Mouse (Mus musculus): ENCODE data around the gene Rab3d.
A peak's percentile ranks its signal among the peaks of the same experiment; 100 is the strongest.
"Not testable (repeated sequence)": the region's sequence is repeated elsewhere in the genome, so short reads cannot be mapped to it uniquely, and the experiment has no call there.

The Rab3d gene

DNA sequence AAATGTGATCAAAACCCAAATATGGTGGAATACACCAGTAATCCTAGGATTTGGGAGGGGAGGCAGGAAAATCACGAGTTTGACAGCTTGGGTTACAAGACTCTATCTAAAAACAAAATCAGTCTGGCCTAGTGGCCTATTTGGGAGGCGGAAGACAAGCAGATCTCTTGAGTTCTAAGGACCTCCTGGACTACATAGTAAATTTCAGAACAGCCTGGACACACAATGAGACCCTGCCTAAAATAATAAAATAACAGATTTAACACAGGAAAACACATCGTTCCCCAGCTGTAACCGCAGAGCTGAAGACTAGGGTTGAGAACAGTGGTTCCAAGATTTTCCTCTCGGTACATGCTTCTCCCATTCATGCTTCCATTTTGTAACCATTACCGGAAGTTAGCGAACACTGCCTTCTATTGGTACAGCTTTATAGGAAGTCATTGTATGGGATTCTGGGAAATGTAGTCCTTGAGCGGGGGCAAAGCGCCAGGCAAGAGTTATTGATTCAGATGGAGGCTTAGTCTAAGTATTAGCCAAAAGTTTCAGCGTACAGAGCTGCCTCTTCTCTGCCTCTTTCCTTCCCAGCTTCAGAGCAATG, 16.7 kb downstream of the Rab3d start:
- DNase-seq: peak; percentile 35

DNA sequence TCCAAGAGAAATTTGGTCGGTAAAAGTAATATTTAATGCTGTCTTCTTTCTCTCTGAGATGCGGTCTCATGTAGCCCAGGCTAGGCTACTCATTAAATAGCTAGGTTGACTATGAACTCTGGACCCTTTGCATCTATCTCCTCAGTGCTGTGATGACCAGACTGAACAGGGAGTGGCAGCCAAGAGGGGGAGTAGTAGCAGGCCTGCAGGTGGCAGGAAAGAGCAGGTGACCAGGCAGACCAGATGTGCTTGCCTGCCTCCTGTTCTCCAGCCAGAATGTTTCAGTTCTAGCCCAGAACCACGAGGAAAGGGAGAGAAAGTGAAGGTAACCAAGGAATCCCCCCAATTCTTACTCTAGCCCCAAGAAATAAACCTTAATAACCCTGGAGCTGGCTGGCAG, 28.8 kb downstream of the Rab3d start:
- no peak for DNase-seq

DNA sequence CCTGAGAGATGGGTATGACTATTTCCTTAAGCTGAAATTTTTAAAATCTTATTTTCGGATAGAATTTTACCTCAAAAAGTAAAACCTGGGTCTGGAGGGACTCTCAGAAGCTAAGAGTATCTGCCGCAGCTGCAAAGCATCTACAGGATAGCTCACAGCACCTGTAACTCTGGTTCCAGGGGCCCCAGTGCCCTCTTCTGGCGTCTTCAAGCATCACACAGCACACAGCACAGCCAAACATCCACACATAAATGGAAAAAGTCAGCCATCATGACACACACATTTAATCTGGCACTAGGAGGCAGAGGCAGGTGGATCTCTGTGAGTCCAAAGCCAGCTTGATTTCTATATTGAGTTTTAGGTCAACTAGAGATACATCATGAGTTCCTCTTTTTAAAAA, 41.4 kb downstream of the Rab3d start:
- no peak for DNase-seq

DNA sequence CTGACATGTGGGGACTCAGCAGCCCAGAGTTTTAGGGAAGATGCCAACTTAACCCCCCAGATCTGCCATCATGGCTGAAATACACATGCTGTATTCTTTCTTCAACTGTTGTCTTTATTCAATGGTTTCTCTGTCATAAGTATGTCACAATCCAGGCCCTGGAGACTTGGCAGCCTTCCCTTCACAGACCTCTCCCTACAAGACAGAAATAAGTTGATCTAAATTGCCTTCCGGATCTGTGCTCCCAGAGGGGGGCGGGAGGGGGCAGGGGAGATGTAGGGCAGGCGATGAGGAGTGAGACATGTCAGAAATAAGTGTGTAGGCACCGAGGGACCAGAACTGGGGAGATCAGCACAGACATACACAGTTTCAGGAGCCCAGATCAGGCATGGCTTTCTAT, 45.8 kb downstream of the Rab3d start:
- DNase-seq: no peak

DNA sequence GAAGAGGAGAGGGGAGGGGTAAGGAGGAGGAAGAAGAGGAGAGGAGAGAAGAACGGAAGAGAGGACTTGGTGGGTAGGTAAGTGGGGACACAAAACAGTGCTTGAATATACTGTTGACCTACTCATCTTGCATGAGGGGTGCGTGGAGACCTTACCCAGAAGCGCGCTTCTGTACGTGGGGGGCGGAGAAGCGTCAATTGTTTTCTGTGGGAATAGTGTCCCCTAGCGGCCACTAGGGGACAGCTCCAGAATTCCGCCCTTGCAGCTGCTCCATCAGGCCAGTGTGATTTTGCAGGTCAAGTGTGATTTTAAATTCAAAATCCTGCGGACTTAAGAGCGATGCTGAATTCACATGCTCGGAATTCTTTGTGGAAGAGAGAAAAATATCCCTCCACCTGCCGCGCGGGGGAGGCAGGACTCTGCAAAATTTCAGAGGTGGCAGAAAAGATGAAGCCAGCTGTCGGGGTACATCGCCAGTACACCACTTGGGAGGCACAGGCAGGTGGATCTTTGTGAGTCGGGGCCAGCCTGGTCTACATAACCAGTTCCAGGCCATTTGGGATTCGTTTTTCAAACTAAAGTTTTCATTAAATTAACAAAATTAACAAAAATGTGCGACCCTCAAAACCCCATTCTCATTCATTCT, 47.0 kb downstream of the Rab3d start:
- DNase-seq: peak; percentile 54

DNA sequence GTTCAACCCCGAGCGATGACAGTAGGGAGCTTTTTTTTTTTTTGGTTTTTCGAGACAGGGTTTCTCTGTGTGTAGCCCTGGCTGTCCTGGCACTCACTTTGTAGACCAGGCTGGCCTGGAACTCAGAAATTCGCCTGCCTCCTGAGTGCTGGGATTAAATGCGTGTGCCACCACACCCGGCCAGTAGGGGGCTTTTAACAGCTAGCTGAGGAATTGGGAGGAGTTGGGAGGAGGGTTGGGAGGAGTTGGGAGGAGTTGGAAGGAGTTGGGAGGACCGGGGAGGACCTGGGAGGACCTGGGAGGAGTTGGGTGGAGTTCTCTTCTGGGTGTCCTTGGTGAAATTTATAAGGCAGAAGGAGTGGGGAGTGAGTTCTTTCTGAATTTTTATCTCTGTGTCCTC, 48.7 kb downstream of the Rab3d start:
- peak; percentile 47 for DNase-seq

DNA sequence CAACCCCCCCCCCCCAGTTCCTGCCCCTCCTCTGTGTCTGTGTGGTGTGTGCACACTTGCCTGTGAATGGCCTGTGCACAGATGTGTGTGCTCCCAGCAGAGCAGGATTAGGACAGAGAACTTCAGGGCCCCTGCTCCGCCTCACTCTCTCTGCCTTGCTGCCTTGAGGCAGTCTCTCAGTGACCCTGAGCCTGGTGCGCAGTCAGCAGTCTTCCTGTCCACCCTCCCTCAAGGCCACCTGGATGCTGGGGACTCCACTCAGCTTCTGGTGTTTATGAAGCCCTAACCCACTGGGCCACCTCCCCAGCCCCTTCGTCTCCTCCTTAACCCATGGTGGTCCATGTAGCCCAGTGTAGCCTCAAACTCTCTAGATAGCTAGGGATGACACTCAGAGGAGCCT, 50.3 kb downstream of the Rab3d start:
- no peak for DNase-seq

DNA sequence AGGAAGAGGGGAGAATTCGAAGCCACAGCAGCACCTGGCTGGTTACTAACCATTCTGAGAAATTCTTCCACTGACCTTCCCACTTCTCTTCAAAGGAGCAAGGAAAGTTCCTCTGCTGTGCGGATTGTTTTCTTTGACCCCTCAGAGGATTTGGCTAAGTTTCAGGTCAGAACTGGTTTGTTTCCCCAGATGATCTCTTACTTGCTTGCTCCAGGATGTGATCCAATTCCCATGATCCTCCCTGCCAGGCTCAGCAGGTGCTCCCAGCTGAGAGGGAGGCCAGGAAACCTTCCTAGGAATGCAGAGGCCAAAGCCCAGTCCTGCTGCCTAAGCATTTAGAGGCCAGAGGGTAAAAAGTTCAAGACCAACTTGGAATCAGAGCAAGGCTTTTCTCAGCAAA, 51.4 kb downstream of the Rab3d start:
- DNase-seq: no peak

DNA sequence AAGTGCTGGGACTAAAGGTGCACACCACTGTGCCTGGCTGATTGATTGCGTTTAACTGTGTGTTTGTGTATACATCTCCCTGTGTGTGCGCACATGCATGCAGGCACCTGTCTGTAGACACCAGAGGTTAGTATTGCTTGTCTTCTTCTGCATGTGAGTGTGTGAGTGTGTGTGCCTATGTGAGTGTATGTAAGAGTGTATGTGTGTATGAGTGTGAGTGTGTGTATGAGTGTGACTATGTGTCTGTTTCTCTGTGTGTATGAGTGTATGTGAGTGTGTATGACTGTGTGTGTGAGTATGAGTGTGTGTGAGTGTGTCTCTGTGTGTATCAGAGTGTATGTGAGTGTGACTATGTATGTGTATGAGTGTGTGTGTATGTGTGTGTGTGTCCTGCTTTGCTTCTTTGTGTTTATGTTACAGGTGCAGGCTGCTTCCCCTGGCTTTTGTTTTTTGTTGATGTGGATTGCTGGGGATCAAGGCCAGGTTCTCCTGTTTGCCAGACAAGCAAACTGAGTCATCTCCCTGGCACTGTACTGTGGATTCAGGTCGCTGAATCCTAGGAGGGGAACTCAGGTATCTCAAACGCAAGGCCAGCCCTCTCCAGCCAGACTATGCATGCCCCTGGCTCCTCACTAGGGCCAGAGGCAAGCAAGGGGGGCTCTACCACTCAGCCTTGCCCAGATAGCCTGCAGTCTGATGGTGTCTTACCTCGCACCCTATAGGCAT, 52.2 kb downstream of the Rab3d start:
- DNase-seq: no peak

DNA sequence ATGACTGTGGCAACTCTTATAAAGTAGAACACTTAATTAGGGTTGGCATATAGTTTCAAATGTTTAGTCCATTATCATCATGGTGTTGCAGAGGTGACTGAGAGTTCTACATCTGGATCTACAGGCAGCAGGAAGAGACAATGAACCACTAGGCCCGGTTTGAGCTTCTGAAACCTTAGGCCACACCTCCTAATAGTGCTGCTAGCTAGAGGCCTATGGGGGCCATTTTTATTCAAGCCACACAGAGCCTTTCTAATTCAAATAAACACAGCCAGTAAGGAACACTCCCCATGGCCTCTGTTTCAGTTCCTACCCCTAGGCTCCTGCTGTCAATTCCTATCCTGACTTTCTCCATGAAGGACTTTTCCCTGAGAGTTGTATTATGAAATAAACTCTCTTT, 55.8 kb downstream of the Rab3d start:
- DNase-seq: no peak

DNA sequence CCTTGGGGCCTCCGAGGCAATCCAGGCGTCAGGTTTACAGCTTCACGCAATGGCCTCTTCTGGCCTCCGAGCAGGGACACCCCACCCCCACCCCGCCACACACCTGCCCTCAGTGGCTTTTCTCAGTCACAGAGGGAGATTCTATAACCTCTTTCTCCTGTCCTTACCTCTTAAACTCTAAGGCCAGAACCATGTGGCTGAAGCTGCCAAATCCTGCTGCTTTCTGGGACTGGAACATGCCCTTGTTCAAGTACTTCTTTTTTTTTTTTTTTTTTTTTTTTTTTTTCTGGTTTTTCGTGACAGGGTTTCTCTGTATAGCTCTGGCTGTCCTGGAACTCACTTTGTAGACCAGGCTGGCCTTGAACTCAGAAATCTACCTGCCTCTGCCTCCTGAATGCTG, 57.6 kb downstream of the Rab3d start:
- not testable (repeated sequence) for DNase-seq

DNA sequence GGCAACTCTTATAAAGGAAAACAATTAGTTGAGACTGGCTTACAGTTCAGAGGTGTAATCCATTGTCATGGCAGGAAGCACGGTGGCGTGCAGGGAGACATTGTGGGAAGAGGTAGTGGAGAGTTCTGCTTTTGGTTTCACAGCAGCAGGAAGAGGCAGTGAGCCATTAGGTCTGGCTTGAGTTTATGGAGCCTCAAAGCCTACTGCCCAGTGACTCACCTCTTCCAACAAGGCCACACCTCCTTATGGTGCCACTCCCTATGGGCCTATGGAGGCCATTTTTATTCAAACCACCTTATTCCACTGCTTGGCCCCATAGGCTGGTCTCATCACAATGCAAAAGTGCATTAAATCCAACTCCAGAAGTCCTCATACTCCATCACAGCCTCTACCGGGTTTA, 58.4 kb downstream of the Rab3d start:
- DNase-seq: no peak

DNA sequence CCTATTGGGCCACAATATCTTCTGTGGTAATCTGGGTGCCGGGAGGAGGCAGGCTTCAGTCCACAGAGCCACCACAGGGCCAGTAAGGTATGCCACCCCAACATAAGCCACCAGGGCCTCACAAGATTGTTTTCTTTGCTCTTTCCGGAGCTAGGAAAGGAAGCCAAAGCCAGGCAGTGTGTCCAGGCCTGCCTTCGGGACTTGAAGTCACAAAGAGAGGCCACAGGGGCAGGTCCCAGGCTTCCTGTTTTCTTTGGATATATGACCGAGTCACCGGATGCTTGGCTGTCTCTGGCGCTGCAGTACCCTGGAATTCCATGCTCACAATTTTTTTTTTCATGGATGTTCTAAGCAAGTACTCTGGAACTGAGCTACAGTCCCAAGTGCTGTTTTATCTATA, 59.9 kb downstream of the Rab3d start:
- no peak for DNase-seq

DNA sequence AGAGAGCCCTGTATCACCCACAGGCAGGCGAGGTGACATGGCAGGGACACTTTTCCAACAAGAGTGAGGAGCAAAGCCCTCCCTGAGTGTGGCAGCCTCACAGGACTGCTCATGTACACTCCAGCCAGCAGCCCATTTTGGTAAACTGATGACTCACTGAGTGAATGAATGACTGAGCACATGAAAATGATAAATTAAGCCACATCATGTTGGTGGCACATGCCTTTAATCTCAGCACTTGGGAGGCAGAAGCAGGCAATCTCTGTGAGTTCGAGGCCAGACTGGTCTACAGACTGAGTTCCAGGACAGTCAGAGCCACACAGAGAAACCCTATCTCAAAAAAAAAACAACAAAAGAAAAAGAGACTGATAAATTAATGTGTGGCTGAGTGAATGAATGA, 60.5 kb downstream of the Rab3d start:
- DNase-seq: no peak

Measured in thymus, postnatal 14 days (tissue).